Mouse (Mus musculus): ENCODE measurements around the gene Wdr45.
"Not testable (repeated sequence)": the region's sequence is repeated elsewhere in the genome, so short reads cannot be mapped to it uniquely, and the experiment has no call there.

DNA sequence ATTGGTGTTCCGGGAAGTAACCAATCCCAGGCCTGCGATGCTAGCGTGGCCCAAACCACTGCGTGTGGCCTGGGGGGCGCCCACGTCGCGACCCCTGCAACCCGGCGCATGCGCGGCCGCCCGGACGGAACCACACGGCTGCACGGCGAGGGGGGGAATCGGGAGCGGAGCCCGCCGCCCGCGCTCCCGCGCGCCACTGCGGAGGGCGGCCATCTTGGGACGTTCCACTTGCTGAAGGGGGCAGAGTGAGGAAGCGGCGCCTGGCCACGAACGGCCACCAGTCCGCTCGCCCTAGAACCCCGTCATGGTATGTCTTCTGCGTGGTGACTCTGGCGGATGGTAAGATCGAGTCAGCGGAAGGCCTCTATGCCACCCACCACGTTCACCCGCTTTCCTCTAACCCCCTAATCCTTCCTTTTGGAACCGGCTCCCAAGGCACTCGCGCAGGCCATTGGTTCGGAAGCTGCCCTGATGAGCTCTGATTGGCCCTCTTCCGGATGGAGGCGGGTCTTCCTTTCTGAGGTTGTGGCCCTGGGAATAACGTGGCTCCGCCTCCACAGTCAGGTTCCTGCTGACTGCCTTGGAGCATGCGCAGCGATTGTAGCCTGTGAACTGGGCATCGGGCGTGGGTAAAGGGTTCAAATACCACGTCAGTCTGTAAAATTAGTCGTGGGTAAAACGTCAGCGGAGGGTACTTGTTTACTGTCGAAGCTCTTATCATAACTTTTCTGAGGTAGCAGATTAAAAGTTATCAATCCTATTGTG is at the start of gene Wdr45:
- TF ChIP-seq ZC3H11A (IDR thresholded peaks at IDR 0.05; ENCODE audit: borderline replicate concordance, low read depth, low read length); HCFC1 (IDR thresholded peaks at IDR 0.05; ENCODE audit: borderline replicate concordance, insufficient read depth, low read length); CHD2 (IDR thresholded peaks at IDR 0.05; ENCODE audit: low read depth, low read length); ZNF384 (IDR thresholded peaks at IDR 0.05; ENCODE audit: low read depth, low read length): not testable (repeated sequence)

Measured in ES-E14 (cell line).